Mouse (Mus musculus): ENCODE measurements around the gene Gys1. TPM values are rescaled to one million over a fixed set of nuclear protein-coding genes. Genes with fewer than 3 reads are reported as not detected.
"Not testable (repeated sequence)": the region's sequence is repeated elsewhere in the genome, so short reads cannot be mapped to it uniquely, and the experiment has no call there.

Gene Gys1
- 3.6 to 4.9 TPM (median 3.9 TPM) in 3 replicates for total RNA-seq (2017)

DNA sequence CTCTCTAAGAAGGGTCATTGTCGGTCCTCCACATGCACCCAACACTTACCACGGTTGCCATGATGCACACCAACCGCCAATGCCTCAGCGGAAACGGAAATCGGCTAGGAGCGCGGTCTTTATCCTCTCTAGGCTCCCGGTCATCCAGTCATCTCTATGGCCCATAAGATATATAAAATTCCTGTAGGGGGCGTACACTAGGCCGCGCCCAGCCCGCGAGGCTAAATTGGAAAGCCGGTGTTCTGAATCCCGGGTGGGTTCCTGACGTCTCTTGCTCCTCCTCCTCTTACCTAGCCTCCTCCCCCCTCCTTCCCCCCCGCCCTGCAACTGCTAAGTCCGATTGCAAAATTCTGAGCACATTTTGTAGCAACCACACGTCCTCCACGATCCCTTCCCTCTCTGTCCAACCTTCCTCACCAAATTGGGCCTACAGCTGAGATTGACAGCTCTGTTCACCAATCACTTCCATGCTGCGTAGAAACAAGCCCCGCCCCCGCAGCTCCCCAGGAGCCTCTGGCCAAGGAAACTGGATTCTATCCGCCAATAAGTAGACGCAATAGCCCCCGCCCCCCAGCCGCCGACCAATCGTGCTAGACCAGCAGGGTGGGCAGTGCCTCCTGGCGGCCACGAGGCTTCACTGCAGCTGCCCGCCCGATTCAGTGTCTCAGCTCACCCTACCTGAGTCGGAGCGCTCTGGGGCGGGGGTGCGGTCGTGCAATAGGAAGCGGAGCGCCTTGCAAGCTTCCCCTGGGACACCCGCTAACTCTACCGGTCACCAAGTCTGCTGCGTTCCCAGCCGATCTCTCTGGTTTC lies at the start of gene Gys1:
Gene Gys1 (plus strand): TSS at position 642 of the 813 bp plus-strand sequence.
- peak; percentile 91 for ATAC-seq (replicated peaks; ENCODE audit: insufficient number of reproducible peaks, low FRiP score, low TSS enrichment, poor library complexity, severe bottlenecking)

DNA sequence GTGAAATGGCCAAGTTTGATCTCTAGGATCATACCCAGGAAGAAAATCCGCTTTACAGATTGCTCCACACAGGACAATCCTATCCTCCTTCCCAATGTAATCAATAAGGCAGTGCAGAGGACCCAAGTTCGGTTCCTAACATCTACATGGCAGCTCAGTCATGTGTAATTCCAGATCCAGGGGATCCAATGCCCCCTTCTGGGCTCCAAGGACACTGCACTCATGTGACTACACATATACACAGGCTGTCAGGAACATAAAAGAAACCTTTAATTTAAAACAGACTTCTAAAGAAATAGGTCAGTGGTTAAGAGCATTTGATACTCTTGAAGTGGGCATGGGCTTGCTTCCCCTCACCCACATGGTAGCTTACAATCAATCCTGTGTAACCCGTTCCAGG lies 48.6 kb upstream of the Gys1 start:
- no peak for ATAC-seq (replicated peaks; ENCODE audit: insufficient number of reproducible peaks, low FRiP score, low TSS enrichment, poor library complexity, severe bottlenecking)

DNA sequence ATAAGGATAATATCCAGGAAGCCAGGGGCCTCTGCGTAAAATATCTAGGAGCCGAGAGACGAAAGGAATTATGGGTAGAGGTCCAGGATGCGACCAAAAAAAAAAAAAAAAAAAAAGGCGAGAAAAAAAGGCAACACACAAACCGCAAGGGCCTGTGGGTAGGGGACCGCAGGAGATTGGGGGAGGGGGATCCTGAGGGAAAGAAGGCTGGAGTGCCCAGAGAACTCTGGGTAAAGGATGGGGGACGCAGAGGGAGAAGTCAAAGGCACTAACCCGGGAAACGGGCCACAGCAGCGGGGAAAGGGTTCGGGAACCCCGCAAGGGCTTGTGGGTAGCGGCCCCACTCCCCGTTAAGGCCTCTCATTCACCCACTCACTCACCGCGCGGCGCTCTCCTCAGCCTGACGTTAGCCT lies 39.5 kb upstream of the Gys1 start:
- peak; percentile 41 for ATAC-seq (replicated peaks; ENCODE audit: insufficient number of reproducible peaks, low FRiP score, low TSS enrichment, poor library complexity, severe bottlenecking)

DNA sequence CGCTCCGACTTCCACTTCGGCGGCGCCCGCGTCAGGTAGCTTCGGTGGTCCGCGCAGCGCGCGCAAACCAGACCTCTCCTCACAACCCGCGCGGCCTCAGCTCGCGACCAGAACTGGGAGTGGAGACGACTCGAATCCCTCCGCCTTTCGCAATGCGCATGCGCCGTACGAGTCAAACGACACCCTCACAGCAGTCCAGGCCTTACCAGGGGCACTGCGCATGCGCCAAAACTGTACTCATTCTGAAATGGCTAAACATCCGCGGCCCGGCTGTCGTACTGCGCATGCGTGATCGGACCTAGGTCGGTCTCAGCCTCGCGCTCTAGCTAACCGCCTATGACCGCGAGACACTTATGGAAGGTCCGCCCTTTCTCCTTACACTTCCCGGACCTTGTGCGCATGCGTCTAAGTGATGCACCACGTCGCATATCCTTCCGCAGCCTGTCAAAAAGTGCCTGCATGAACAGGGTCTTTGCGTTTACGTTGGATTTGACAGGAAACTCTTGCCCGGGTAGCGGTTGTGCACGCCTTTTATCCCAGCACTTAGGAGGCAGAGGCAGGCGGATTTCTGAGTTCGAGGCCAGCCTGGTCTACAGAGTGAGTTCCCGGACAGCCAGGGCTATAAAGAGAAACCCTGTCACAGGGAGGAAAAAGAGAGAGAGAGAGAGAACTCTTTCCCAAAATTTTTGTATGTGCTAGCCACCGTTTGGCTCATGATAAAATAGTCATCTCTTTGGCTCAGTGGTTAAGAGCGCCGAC lies 38.9 kb upstream of the Gys1 start, which contains the start of gene Snrnp70:
Gene Snrnp70 (minus strand): TSS at position 165 of the 759 bp plus-strand sequence.
- peak; percentile 98 for ATAC-seq (replicated peaks; ENCODE audit: insufficient number of reproducible peaks, low FRiP score, low TSS enrichment, poor library complexity, severe bottlenecking)

DNA sequence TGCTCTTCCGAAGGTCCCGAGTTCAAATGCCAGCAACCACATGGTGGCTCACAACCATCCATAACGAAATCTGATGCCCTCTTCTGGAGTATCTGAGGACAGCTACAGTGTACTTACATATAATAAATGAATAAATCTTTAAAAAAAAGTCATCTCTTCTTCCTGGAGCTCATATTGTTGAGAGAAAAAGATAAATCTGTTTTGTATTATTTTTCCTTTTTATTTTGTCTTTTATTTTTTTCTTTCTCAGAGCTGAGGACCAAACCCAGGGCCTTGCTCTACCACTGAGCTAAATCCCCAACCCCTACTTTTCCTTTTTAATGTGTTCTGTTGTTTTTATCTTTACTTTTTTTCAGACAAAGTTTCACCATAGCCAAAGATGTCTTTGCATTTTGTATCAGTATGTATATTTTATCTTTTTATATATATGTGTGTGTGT lies 38.3 kb upstream of the Gys1 start:
- ATAC-seq (replicated peaks; ENCODE audit: insufficient number of reproducible peaks, low FRiP score, low TSS enrichment, poor library complexity, severe bottlenecking) = not testable (repeated sequence)

DNA sequence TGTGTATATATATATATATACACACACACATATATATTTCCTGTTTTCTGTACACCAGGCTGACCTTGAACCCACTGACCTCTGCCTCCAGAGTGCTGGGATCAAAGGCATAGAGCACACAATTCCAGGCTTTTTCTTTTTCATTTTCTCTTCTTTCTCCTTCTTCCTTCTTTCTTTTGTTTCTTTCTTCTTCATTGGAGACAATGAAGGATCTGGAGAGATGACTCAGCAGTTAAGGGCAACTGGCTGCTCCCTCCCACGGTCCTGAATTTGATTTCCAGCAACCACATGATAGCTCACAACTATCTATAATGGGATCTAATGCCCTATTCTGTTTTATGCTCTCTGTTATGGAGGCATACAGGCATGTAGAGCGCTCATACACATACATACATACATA lies 37.9 kb upstream of the Gys1 start:
- no peak for ATAC-seq (replicated peaks; ENCODE audit: insufficient number of reproducible peaks, low FRiP score, low TSS enrichment, poor library complexity, severe bottlenecking)

DNA sequence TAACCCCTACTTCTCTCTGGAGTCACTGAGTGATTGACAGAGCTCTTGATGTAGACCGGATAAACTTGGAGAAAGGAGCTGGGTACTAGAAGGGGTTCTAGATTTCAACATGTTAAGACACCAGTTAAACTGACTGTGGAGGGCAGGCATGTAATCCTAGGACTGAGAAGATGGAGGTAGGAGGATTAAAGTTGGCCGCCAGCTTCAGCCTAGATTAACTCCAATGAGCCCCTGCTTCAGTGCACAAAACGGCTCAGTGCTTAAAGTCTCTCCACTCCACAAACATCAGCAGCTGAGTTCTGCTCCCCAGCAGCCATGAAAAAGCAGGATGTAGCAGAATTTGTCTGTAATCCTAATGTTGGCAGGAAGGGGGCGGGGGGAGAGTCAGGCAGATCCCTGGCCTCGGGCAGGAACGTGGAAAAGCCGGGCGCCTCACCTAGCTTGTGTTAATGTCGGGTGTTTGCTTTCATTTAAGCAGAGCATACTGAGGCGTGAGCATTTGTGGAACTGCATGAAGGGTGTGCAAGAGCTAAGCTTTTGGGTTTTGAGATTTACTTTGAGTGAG lies 33.0 kb upstream of the Gys1 start:
- ATAC-seq (replicated peaks; ENCODE audit: insufficient number of reproducible peaks, low FRiP score, low TSS enrichment, poor library complexity, severe bottlenecking) = no peak

DNA sequence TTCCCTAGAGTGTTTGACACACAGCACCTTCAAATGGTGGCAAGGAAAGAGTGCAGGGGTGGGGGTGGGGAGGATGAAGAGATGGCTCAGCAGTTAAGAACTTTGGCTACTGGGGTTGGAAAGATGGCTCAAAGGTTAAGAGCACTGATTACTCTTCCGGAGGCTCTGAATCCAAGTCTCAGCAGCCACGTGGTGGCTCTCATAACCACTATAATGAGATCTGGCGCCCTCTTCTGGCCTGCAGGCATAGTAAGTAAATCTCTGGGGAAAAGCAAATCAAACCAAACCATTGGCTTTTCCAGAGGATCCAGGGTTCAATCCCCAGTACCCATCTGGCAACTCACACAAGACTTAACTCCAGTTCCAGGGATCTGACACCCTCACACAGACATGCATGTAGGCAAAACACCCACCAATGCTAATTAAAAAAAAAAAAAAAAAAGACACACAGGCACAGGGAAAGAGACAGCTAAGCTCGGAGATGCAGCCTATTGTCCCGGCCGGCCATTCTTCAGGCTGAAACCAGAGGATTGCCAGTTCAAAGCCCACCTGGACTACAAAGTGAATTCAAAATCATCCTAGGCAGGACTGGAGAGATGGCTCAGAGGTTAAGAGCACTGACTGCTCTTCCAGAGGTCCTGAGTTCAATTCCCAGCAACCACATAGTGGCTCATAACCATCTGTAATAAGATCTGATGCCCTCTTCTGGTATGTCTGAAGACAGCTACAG lies 30.9 kb upstream of the Gys1 start:
- peak; percentile 71; the same call in 1 of the 2 replicates for ATAC-seq (replicated peaks; ENCODE audit: insufficient number of reproducible peaks, low FRiP score, low TSS enrichment, poor library complexity, severe bottlenecking)

DNA sequence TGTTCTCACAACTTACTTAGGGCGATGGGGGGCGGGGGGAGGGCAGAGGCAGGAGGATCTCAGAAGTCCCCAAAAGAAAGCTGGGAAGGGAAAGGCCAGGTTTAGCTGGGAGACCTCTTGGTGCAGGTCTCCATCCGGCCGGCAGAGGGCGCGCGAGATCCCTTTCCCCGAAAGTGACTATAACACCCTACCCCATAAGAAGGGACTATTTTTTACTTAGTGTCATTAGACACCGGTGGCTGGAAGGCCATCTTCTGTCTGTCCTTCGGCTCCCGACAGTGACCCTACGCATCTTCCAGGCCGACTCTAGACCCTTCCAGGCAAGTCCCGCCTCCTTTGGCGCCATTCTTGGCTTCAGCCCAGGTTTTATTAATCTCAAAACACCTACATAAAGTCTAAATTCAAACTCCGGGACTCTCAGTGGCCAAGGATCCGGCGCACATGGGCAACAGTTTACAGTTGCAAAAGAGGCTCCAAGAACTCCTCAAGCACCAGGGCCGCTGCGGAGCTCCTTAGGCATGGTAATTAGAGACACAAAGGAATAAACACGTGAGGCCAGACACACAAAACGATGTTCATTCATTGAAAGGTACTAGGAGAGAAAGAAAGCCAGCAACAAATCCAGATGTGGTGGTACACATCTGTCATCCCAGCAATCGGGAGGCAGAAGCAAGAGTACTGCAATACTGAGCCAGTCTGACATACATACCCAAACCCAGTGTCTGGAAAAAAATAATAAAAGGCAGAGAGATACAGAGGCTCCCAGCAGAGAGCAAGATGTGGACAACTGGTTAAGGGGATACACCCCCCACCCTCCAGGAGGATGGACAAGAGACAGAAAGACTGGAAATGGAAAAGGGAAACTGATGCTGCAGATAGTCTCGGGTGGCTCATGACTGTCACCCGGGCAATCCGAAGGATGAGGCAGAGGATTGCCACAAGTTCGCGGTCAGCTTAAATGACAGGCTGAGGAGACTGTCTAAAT lies 29.3 kb upstream of the Gys1 start, which contains the start of gene Kcna7:
Gene Kcna7 (plus strand): TSS at position 563 of the 985 bp plus-strand sequence.
- ATAC-seq (replicated peaks; ENCODE audit: insufficient number of reproducible peaks, low FRiP score, low TSS enrichment, poor library complexity, severe bottlenecking) = peak; percentile 64

DNA sequence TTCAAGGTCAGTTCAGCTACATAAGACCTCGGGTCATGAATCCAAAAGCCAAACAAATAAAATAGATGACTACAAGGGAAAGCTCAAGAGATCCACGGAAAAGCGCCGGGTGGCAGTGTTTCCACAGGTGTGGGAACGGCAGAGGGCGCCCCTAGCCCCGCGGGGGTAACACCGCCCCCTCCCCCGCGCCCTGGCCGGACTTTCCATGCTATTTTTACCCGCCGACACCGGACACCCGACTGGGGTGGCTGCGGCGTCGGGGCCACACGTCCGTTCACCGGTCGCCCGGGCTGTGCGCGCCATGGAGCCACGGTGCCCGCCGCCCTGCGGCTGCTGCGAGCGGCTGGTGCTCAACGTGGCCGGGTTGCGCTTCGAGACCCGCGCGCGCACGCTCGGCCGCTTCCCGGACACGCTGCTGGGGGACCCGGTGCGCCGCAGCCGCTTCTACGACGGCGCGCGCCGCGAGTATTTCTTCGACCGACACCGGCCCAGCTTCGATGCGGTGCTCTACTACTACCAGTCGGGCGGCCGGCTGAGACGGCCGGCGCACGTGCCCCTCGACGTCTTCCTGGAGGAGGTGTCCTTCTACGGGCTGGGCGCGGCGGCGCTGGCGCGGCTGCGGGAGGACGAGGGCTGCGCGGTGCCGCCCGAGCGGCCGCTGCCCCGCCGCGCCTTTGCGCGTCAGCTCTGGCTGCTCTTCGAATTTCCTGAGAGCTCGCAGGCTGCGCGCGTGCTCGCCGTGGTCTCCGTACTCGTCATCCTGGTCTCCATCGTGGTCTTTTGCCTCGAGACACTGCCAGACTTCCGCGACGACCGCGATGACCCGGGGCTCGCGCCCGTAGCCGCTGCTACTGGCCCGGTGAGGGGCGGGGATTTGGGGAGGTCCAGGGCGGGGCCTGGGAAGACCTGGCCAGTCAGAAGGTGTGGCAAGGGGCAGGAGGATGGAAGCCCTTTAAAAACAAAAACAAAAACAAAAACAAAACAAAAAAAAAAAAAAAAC lies 28.2 kb upstream of the Gys1 start:
- ATAC-seq (replicated peaks; ENCODE audit: insufficient number of reproducible peaks, low FRiP score, low TSS enrichment, poor library complexity, severe bottlenecking) = no peak

DNA sequence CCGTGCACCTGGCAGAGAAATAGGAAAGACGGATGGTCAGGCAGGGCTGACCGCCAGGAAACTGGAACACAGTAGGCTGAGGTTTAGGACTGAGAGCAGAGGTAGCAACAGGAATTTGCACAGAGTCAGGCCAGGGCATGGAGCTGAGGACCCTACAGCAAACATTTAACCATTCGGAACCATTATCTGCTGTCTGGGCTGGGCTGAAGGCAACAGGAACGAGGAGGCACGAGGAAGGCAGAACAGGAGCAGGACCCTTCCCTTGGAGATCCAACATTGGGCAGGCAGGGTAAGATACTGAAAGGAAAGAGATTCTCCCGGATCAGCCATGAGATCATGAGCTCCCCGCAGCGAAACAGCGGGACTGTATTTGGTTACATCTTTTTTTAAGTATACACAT lies 26.8 kb upstream of the Gys1 start:
- ATAC-seq (replicated peaks; ENCODE audit: insufficient number of reproducible peaks, low FRiP score, low TSS enrichment, poor library complexity, severe bottlenecking) = no peak

DNA sequence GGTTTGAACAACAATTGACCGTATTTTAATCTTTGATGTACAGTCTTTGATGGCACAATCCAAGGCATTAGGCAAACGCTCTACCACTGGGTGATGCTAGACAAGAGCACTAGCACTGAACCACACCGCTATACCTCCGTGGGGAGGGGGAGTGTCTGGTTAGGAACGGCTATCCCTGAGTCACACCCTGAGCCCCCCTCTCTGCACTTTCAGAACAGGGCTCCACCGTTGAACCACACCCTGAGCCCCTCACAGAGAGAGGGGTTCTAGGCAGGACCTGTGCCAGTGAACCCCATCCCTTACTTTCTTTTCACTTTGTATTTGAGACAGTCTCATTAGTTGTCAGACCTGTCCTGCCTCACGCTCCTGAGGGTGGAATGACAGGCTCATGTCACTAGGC lies 26.3 kb upstream of the Gys1 start:
- ATAC-seq (replicated peaks; ENCODE audit: insufficient number of reproducible peaks, low FRiP score, low TSS enrichment, poor library complexity, severe bottlenecking) = no peak

DNA sequence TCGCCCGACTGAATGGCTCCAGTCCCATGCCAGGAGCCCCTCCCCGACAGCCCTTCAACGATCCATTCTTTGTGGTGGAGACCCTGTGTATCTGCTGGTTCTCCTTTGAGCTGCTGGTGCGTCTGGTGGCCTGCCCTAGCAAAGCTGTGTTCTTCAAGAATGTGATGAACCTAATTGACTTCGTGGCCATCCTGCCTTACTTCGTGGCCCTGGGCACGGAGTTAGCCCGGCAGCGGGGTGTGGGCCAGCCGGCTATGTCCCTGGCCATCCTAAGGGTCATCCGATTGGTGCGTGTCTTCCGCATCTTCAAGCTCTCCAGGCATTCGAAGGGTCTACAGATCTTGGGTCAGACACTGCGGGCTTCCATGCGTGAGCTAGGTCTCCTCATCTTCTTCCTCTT lies 25.7 kb upstream of the Gys1 start:
- no peak for ATAC-seq (replicated peaks; ENCODE audit: insufficient number of reproducible peaks, low FRiP score, low TSS enrichment, poor library complexity, severe bottlenecking)

DNA sequence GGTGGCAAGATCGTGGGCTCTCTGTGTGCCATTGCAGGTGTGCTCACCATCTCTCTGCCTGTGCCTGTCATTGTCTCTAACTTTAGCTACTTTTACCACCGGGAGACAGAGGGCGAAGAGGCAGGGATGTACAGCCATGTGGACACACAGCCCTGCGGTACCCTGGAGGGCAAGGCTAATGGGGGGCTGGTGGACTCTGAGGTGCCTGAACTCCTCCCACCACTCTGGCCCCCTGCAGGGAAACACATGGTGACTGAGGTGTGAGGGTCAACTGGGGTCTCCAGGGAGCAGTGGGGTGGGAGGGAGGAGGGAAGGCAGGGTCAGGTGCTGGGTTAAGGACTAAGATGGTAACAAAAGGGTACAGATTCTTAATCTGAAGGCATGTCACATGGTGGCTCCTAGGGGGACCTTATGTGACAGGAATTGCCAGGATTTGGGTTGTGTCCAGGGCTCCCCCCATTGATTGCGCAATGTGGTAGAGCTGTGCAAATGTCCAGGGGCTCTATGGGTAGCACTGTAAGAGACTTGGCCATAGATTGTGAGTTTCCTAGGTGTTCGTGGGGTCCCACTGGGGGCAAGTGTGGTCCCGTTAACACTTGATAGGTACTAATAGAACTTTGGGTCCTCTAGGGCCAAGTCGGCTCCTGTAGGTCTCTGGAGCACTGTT lies 25.0 kb upstream of the Gys1 start:
- no peak for ATAC-seq (replicated peaks; ENCODE audit: insufficient number of reproducible peaks, low FRiP score, low TSS enrichment, poor library complexity, severe bottlenecking)

DNA sequence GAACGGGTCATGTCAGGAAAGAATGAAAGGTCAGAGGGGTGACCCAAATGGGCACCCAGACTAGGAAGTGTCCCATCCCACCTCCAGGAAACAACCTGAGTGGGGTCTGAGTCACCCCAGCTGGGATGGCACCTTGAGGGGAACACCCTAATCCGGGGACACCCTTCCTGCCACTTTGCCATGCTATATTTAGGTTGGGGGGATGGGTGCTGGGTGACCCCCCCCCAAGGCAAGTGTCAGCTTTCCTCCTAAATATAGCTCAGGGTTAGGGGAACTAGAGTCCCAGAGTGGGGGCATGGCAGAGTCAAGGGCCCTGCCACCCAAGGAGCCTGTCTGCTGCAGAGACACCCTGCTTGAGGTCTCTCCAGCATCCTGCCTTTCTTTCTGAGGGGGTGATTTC lies 22.2 kb upstream of the Gys1 start:
- ATAC-seq (replicated peaks; ENCODE audit: insufficient number of reproducible peaks, low FRiP score, low TSS enrichment, poor library complexity, severe bottlenecking) = no peak
